Mouse (Mus musculus) cerebellum, adult 2 months (tissue): ENCODE data around the gene Hoxc10. TPM values are rescaled to one million over a fixed set of nuclear protein-coding genes. Genes with fewer than 3 reads are reported as not detected.

Experiments
- DNase-seq, 2 experiments: peaks; one replicate each; pipeline ENCODE4 v3.0.0; 2021
- H3K27ac ChIP-seq: fragments of 200-500 bp; 2 replicates; pipeline ENCODE4 v1.5.1; 2012; ENCODE audit warnings: low read length, control low read depth, inconsistent platforms; ENCODE audit not compliant: insufficient read depth
- H3K27me3 ChIP-seq: fragments of 200-500 bp; 2 replicates; pipeline ENCODE4 v1.6.1; 2012; ENCODE audit warnings: inconsistent platforms, mild to moderate bottlenecking, low read length, moderate library complexity; ENCODE audit not compliant: control insufficient read depth, insufficient read depth
- H3K4me1 ChIP-seq: fragments of 200-500 bp; 2 replicates; pipeline ENCODE4 v1.6.1; 2011; ENCODE audit warnings: low read length; ENCODE audit not compliant: control insufficient read depth, insufficient read depth
- H3K4me3 ChIP-seq: fragments of 200-500 bp; replicated peaks from 2 replicates; pipeline ENCODE3; 2011; ENCODE audit warnings: mild to moderate bottlenecking, low read depth, low read length, control low read depth; ENCODE audit not compliant: insufficient read depth
- CTCF ChIP-seq: fragments of 200-500 bp; IDR thresholded peaks from 2 replicates; pipeline ENCODE4 v1.5.1; 2011; ENCODE audit warnings: low read depth, mild to moderate bottlenecking, control low read depth, low read length, moderate library complexity, borderline replicate concordance; ENCODE audit not compliant: insufficient read depth
- POLR2A ChIP-seq: fragments of 200-500 bp; IDR thresholded peaks from 2 replicates; pipeline ENCODE4 v1.6.1; 2011; ENCODE audit warnings: low read length, control low read depth, borderline replicate concordance; ENCODE audit not compliant: insufficient read depth
- WGBS: fragments of 180-500 bp; shearing (Covaris S2); methylation state at CpG from one replicate; pipeline ENCODE4 v1.1.7; 2018; 5-methylcytosine and 5-hydroxymethylcytosine counted together
- polyA plus RNA-seq: library from polyadenylated mRNA; depleted of rRNA; stranded (reverse); fragments of >200 nt; gene quantifications from 2 replicates; pipeline ENCODE4 v1.2.3, GENCODE M21; 2012; rRNA removed

The Hoxc10 gene
- polyA plus RNA-seq, 1 experiment: not detected

DNA sequence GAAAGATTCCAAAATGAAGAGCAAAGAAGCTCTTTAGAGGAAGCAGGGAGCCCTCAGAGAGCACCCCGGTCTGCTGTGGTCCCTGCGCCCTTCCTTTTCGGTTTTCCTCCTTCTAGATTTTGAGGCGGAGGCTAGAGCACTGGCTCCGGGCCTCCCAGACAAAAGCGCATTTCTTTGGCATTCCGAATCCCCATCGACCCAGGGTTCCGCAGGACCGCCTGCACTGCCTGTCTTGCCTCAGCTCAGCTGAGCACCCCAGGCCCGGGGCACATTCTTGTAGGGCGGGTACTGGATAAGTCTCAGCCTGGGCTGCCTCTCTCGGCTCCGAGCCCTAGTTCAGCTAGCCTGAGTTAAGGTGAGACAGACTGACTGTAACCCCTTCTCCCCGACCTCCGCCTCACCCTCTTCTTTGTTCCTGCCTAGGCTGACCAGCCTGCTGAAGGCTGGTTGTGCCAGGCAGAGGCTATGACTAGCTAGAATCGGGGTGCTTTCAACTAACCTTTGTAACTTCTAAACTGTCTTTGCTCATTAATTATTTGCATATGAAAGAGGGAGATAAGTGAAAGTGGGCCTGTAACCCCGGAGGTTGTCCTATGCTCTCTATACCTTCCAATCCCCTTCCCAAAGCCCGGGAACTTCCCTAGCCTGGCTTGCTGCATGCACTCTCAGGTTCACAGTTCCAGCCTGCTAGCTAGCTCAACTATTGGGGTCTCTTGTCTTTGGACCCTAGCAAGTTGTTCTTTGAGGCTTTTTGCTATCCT is 49.0 kb downstream of the Hoxc10 start:
- Histone ChIP-seq H3K4me3 (no peak overlapping the region), H3K27ac (no peak overlapping the region), H3K4me1 (no peaks in the 10 kb centered on the region), H3K27me3 (peaks cover 12% of the 10 kb centered on the region; the same call in 1 of the 2 replicates)
- no peak for DNase-seq
- TF ChIP-seq CTCF: no peak
- no peak for TF ChIP-seq POLR2A
- WGBS: 12% methylated on average over 19 of the region's 19 CpGs

GRCm38 (mm10) chr15:103018636-103019035 is 52.0 kb downstream of the Hoxc10 start, which contains the start of gene Hoxc4:
Gene Hoxc4, plus strand, starts transcription at chr15:103018934.
- Histone ChIP-seq H3K4me3 (no peak within 1 kb of the TSS), H3K4me1 (no peaks in the 10 kb centered on the region), H3K27ac (no peak within 1 kb of the TSS), H3K27me3 (peaks cover 4% of the 10 kb centered on the region; the same call in 1 of the 2 replicates)
- WGBS: 23% methylated on average over 9 of the region's 9 CpGs
- no peak for DNase-seq
- TF ChIP-seq POLR2A (no peak), CTCF (no peak)

DNA sequence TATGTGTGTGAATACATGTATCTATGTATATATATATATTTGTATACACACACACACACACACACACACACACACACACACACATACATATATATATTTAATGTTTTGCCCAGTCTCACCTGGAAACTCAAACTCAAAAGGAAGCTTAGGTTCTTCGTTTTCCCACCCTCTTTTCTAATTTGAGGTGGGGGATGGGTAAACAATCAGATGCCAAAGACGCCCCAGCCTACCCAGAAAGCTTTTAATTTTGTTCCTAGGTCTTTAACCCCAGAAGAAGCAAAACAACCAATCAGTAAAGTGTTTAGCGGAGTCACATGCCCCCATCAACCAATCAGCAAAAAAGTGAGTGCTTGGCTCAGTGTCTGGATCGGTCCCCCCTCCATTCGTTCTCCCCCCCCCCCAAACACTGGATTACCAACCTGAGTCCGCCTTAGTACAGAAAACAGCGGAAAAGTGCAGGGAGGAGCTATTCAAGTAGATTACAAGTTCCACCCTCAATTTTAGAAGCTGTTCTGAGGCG is 54.4 kb downstream of the Hoxc10 start:
- TF ChIP-seq CTCF: no peak
- Histone ChIP-seq H3K4me3 (no peak overlapping the region), H3K4me1 (no peaks in the 10 kb centered on the region), H3K27me3 (peaks cover 2% of the 10 kb centered on the region; the same call in 1 of the 2 replicates), H3K27ac (no peak overlapping the region)
- 4% methylated on average over 8 of the region's 8 CpGs for WGBS
- no peak for DNase-seq

Other genes with a start within 250 kb of the Hoxc10 start
- 55.8 and 56.0 TPM in 2 replicates for gene Calcoco1, start 244.6 kb upstream of the Hoxc10 start, polyA plus RNA-seq
- gene Hoxc13, start 45.7 kb upstream of the Hoxc10 start, polyA plus RNA-seq: not detected in 2 replicates
- not detected in 2 replicates for gene Hoxc12, start 30.0 kb upstream of the Hoxc10 start, polyA plus RNA-seq
- gene Hoxc11, start 12.4 kb upstream of the Hoxc10 start, polyA plus RNA-seq: not detected in 2 replicates
- gene Hoxc5, start 647 bp downstream of the Hoxc10 start, polyA plus RNA-seq: 1.5 and 2.2 TPM in 2 replicates
- gene Hoxc9, start 9.6 kb downstream of the Hoxc10 start, polyA plus RNA-seq: not detected in 2 replicates
- gene Hoxc8, start 23.8 kb downstream of the Hoxc10 start, polyA plus RNA-seq: not detected in 2 replicates
- gene Hoxc6, start 31.5 kb downstream of the Hoxc10 start, polyA plus RNA-seq: 0.16 and 0.25 TPM in 2 replicates
- gene Hoxc4, start 52.1 kb downstream of the Hoxc10 start, polyA plus RNA-seq: 3.9 and 4.5 TPM in 2 replicates
- 17.8 and 20.1 TPM in 2 replicates for gene Smug1, start 200.3 kb downstream of the Hoxc10 start, polyA plus RNA-seq